Mouse (Mus musculus): ENCODE data around the gene Mettl9.
"Not testable (repeated sequence)": the region's sequence is repeated elsewhere in the genome, so short reads cannot be mapped to it uniquely, and the experiment has no call there.

Gene Mettl9

GRCm38 (mm10) chr7:121033856-121034652 is at the start of gene Mettl9:
TSS of gene Mettl9 (plus strand) at chr7:121034445.
- peak; percentile 97 for DNase-seq (ENCODE audit: low spot score)

GRCm38 (mm10) chr7:120991191-120991590 is 43.1 kb upstream of the Mettl9 start:
- no peak for DNase-seq (ENCODE audit: low spot score)

GRCm38 (mm10) chr7:120999021-120999530 is 35.2 kb upstream of the Mettl9 start:
- no peak for DNase-seq (ENCODE audit: low spot score)

- no peak for DNase-seq (ENCODE audit: low spot score)
Measured at GRCm38 (mm10) chr7:121000065-121000822, 34.0 kb upstream of the Mettl9 start.

GRCm38 (mm10) chr7:121001879-121002278 is 32.4 kb upstream of the Mettl9 start:
- DNase-seq (ENCODE audit: low spot score): no peak

- DNase-seq (ENCODE audit: low spot score): no peak
Measured at GRCm38 (mm10) chr7:121002407-121002928, 31.8 kb upstream of the Mettl9 start.

GRCm38 (mm10) chr7:121003793-121004418 is 30.3 kb upstream of the Mettl9 start:
- DNase-seq (ENCODE audit: low spot score): no peak

- no peak for DNase-seq (ENCODE audit: low spot score)
Measured at GRCm38 (mm10) chr7:121011794-121012689, 22.2 kb upstream of the Mettl9 start.

GRCm38 (mm10) chr7:121014486-121014885 is 19.8 kb upstream of the Mettl9 start:
- no peak for DNase-seq (ENCODE audit: low spot score)

- DNase-seq (ENCODE audit: low spot score): no peak
Measured at GRCm38 (mm10) chr7:121018778-121019177, 15.5 kb upstream of the Mettl9 start.

GRCm38 (mm10) chr7:121020277-121020676 is 14.0 kb upstream of the Mettl9 start:
- no peak for DNase-seq (ENCODE audit: low spot score)

- DNase-seq (ENCODE audit: low spot score): no peak
Measured at GRCm38 (mm10) chr7:121025221-121026008, 8.8 kb upstream of the Mettl9 start.

- DNase-seq (ENCODE audit: low spot score): no peak
Measured at GRCm38 (mm10) chr7:121026300-121026699, 7.9 kb upstream of the Mettl9 start.

- DNase-seq (ENCODE audit: low spot score): not testable (repeated sequence)
Measured at GRCm38 (mm10) chr7:121029947-121030346, 4.3 kb upstream of the Mettl9 start.

GRCm38 (mm10) chr7:121034701-121035141 is 476 bp downstream of the Mettl9 start:
- peak; percentile 71 for DNase-seq (ENCODE audit: low spot score)

- DNase-seq (ENCODE audit: low spot score): peak; percentile 70
Measured at GRCm38 (mm10) chr7:121035161-121035721, 996 bp downstream of the Mettl9 start.

GRCm38 (mm10) chr7:121040595-121040994 is 6.3 kb downstream of the Mettl9 start:
- no peak for DNase-seq (ENCODE audit: low spot score)

GRCm38 (mm10) chr7:121041989-121042388 is 7.7 kb downstream of the Mettl9 start:
- no peak for DNase-seq (ENCODE audit: low spot score)

- no peak for DNase-seq (ENCODE audit: low spot score)
Measured at GRCm38 (mm10) chr7:121043004-121043403, 8.8 kb downstream of the Mettl9 start.

- no peak for DNase-seq (ENCODE audit: low spot score)
Measured at GRCm38 (mm10) chr7:121043510-121043909, 9.3 kb downstream of the Mettl9 start.
